Mouse (Mus musculus): ENCODE data around the gene Dscam.
A peak's percentile ranks its signal among the peaks of the same experiment; 100 is the strongest.

Dscam gene

GRCm38 (mm10) chr16:96700551-96700950 is 470.0 kb downstream of the Dscam start:
- no peak for DNase-seq

GRCm38 (mm10) chr16:96695882-96696281 is 474.7 kb downstream of the Dscam start:
- no peak for DNase-seq

GRCm38 (mm10) chr16:96691576-96691975 is 479.0 kb downstream of the Dscam start:
- DNase-seq: no peak

- DNase-seq: no peak
Observed at GRCm38 (mm10) chr16:96690052-96690451, 480.5 kb downstream of the Dscam start.

GRCm38 (mm10) chr16:96689419-96689818 is 481.1 kb downstream of the Dscam start:
- DNase-seq: no peak

GRCm38 (mm10) chr16:96685065-96685464 is 485.5 kb downstream of the Dscam start:
- DNase-seq: no peak

- DNase-seq: peak; percentile 44
Observed at GRCm38 (mm10) chr16:96684581-96684980, 486.0 kb downstream of the Dscam start.

- no peak for DNase-seq
Observed at GRCm38 (mm10) chr16:96682289-96682972, 488.1 kb downstream of the Dscam start.

- no peak for DNase-seq
Observed at GRCm38 (mm10) chr16:96679981-96680380, 490.6 kb downstream of the Dscam start.

GRCm38 (mm10) chr16:96677471-96677870 is 493.1 kb downstream of the Dscam start:
- DNase-seq: no peak

- DNase-seq: no peak
Observed at GRCm38 (mm10) chr16:96676663-96677062, 493.9 kb downstream of the Dscam start.

- no peak for DNase-seq
Observed at GRCm38 (mm10) chr16:96673191-96673847, 497.2 kb downstream of the Dscam start.

- peak; percentile 11 for DNase-seq
Observed at GRCm38 (mm10) chr16:96671603-96672374, 498.8 kb downstream of the Dscam start.

- DNase-seq: no peak
Observed at GRCm38 (mm10) chr16:96669706-96670105, 500.8 kb downstream of the Dscam start.

- DNase-seq: no peak
Observed at GRCm38 (mm10) chr16:96668478-96668877, 502.1 kb downstream of the Dscam start.

GRCm38 (mm10) chr16:96661073-96661472 is 509.5 kb downstream of the Dscam start:
- DNase-seq: no peak

- no peak for DNase-seq
Observed at GRCm38 (mm10) chr16:96659275-96659674, 511.3 kb downstream of the Dscam start.

- DNase-seq: no peak
Observed at GRCm38 (mm10) chr16:96655548-96655947, 515.0 kb downstream of the Dscam start.

- no peak for DNase-seq
Observed at GRCm38 (mm10) chr16:96654054-96654453, 516.5 kb downstream of the Dscam start.

GRCm38 (mm10) chr16:96651444-96651843 is 519.1 kb downstream of the Dscam start:
- no peak for DNase-seq

GRCm38 (mm10) chr16:96640101-96640500 is 530.5 kb downstream of the Dscam start:
- no peak for DNase-seq

GRCm38 (mm10) chr16:96635916-96636315 is 534.6 kb downstream of the Dscam start:
- no peak for DNase-seq

- no peak for DNase-seq
Observed at GRCm38 (mm10) chr16:96634791-96635143, 535.8 kb downstream of the Dscam start.
